Mouse (Mus musculus): ENCODE measurements around the gene Fcgr1. TPM values are rescaled to one million over a fixed set of nuclear protein-coding genes. Genes with fewer than 3 reads are reported as not detected.
"Not testable (repeated sequence)": the region's sequence is repeated elsewhere in the genome, so short reads cannot be mapped to it uniquely, and the experiment has no call there.

Gene Fcgr1
- polyA plus RNA-seq, 1 experiment from 2014 or later = 3.3 TPM

GRCm38 (mm10) chr3:96269511-96270474 is 24.0 kb downstream of the Fcgr1 start, which contains the start of gene Hist2h2bb:
Gene Hist2h2bb, plus strand, starts transcription at chr3:96269752.
- Histone ChIP-seq H3K36me3 (ENCODE audit: insufficient read depth) (no peaks in the 10 kb centered on the region), H3K4me2 (peak within 1 kb of the TSS; percentile 87), H3K4me1 (ENCODE audit: insufficient read depth) (peaks cover 6% of the 10 kb centered on the region; the same call in 1 of the 2 replicates), H3K9ac (peak within 1 kb of the TSS; percentile 79), H3K27me3 (ENCODE audit: insufficient read depth, low read length) (no peaks in the 10 kb centered on the region), H3K27ac (ENCODE audit: low read depth) (peak within 1 kb of the TSS; percentile 98), H3K4me3 (ENCODE audit: low read depth, low read length) (peak within 1 kb of the TSS; percentile 53), H3K9me3 (ENCODE audit: low read depth, low read length) (no peaks in the 10 kb centered on the region)
- DNase-seq (peak; percentile 99), ATAC-seq (ENCODE audit: insufficient read depth) (peak; percentile 96)
- no peak for TF ChIP-seq CTCF (IDR thresholded peaks at IDR 0.05; ENCODE audit: low read depth)
- WGBS = under 1% methylated on average over 45 of the region's 45 CpGs

GRCm38 (mm10) chr3:96268776-96269378 is 24.9 kb downstream of the Fcgr1 start:
- H3K27me3 ChIP-seq (ENCODE audit: insufficient read depth, low read length); H3K36me3 ChIP-seq (ENCODE audit: insufficient read depth); H3K4me1 ChIP-seq (ENCODE audit: insufficient read depth); H3K9me3 ChIP-seq (ENCODE audit: low read depth, low read length); DNase-seq: not testable (repeated sequence)
- 0% methylated on average over 11 of the region's 44 CpGs for WGBS
- Histone ChIP-seq H3K9ac (peak overlapping the region; percentile 79), H3K27ac (ENCODE audit: low read depth) (peak overlapping the region; percentile 98), H3K4me3 (ENCODE audit: low read depth, low read length) (peak overlapping the region; percentile 53), H3K4me2 (peak overlapping the region; percentile 87)
- peak; percentile 43 for ATAC-seq (ENCODE audit: insufficient read depth)

- Histone ChIP-seq H3K4me2 (peak within 1 kb of the TSS; percentile 87), H3K36me3 (ENCODE audit: insufficient read depth) (no peaks in the 10 kb centered on the region), H3K27me3 (ENCODE audit: insufficient read depth, low read length) (no peaks in the 10 kb centered on the region), H3K4me1 (ENCODE audit: insufficient read depth) (peaks cover 6% of the 10 kb centered on the region; the same call in 1 of the 2 replicates), H3K4me3 (ENCODE audit: low read depth, low read length) (peak within 1 kb of the TSS; percentile 53), H3K9ac (peak within 1 kb of the TSS; percentile 79), H3K9me3 (ENCODE audit: low read depth, low read length) (no peaks in the 10 kb centered on the region), H3K27ac (ENCODE audit: low read depth) (peak within 1 kb of the TSS; percentile 98)
- peak; percentile 73 for ATAC-seq (ENCODE audit: insufficient read depth)
- TF ChIP-seq CTCF (IDR thresholded peaks at IDR 0.05; ENCODE audit: low read depth) = no peak
- 13% methylated on average over 30 of the region's 30 CpGs for WGBS
- peak; percentile 95 for DNase-seq
These were observed 25.6 kb downstream of the Fcgr1 start, which contains the start of gene Hist2h3b for GRCm38 (mm10) chr3:96268051-96268775. Gene Hist2h3b, plus strand, starts transcription at chr3:96268654.

GRCm38 (mm10) chr3:96267541-96267940 is 26.2 kb downstream of the Fcgr1 start:
- Histone ChIP-seq H3K4me3 (ENCODE audit: low read depth, low read length) (0 out of 2 replicates have a peak overlapping the region, but pooled peaks have one; percentile 53), H3K9me3 (ENCODE audit: low read depth, low read length) (no peaks in the 10 kb centered on the region), H3K9ac (no peak overlapping the region), H3K4me2 (peak overlapping the region; percentile 66), H3K4me1 (ENCODE audit: insufficient read depth) (peaks cover 6% of the 10 kb centered on the region; the same call in 1 of the 2 replicates), H3K27me3 (ENCODE audit: insufficient read depth, low read length) (no peaks in the 10 kb centered on the region), H3K36me3 (ENCODE audit: insufficient read depth) (no peaks in the 10 kb centered on the region), H3K27ac (ENCODE audit: low read depth) (peak overlapping the region; percentile 98)
- no peak for DNase-seq
- no peak for TF ChIP-seq CTCF (IDR thresholded peaks at IDR 0.05; ENCODE audit: low read depth)
- 64% methylated on average over 4 of the region's 4 CpGs for WGBS
- ATAC-seq (ENCODE audit: insufficient read depth) = no peak

GRCm38 (mm10) chr3:96266132-96266710 is 27.5 kb downstream of the Fcgr1 start:
- H3K4me3 ChIP-seq (ENCODE audit: low read depth, low read length) = no peak overlapping the region
- no peak for DNase-seq
- H3K27ac ChIP-seq (ENCODE audit: low read depth) = no peak overlapping the region; the same call in none of the 2 replicates
- H3K4me1 ChIP-seq (ENCODE audit: insufficient read depth) = peaks cover 9% of the 10 kb centered on the region
- H3K27me3 ChIP-seq (ENCODE audit: insufficient read depth, low read length) = no peaks in the 10 kb centered on the region
- no peaks in the 10 kb centered on the region for H3K9me3 ChIP-seq (ENCODE audit: low read depth, low read length)
- H3K36me3 ChIP-seq (ENCODE audit: insufficient read depth) = no peaks in the 10 kb centered on the region
- 71% methylated on average over 8 of the region's 8 CpGs for WGBS
- H3K4me2 ChIP-seq = no peak overlapping the region
- TF ChIP-seq CTCF (IDR thresholded peaks at IDR 0.05; ENCODE audit: low read depth) = no peak
- no peak for ATAC-seq (ENCODE audit: insufficient read depth)
- no peak overlapping the region; the same call in 1 of the 2 replicates for H3K9ac ChIP-seq

- H3K27me3 ChIP-seq (ENCODE audit: insufficient read depth, low read length) = no peaks in the 10 kb centered on the region
- no peaks in the 10 kb centered on the region for H3K9me3 ChIP-seq (ENCODE audit: low read depth, low read length)
- H3K4me1 ChIP-seq (ENCODE audit: insufficient read depth) = peaks cover 9% of the 10 kb centered on the region
- H3K4me2 ChIP-seq = peak overlapping the region; percentile 85
- 59% methylated on average over 7 of the region's 7 CpGs for WGBS
- peak overlapping the region; percentile 60; the same call in 1 of the 2 replicates for H3K4me3 ChIP-seq (ENCODE audit: low read depth, low read length)
- H3K27ac ChIP-seq (ENCODE audit: low read depth) = peak overlapping the region; percentile 99
- DNase-seq = peak; percentile 45
- peak overlapping the region; percentile 80 for H3K9ac ChIP-seq
- no peak for TF ChIP-seq CTCF (IDR thresholded peaks at IDR 0.05; ENCODE audit: low read depth)
- ATAC-seq (ENCODE audit: insufficient read depth) = no peak
- no peaks in the 10 kb centered on the region for H3K36me3 ChIP-seq (ENCODE audit: insufficient read depth)
These were observed 29.3 kb downstream of the Fcgr1 start for GRCm38 (mm10) chr3:96264404-96264949.

Data from lung, embryonic 14.5 days (tissue).